Mouse (Mus musculus) CH12.LX (cell line): Measurements from ENCODE around the gene Gm49396.

Experiments
- CTCF ChIP-seq, 2 experiments: IDR thresholded peaks in 1 of 2; conservative IDR thresholded peaks in 1 of 2; 2 replicates each; pipeline ENCODE4 v1.5.1; 2011 to 2012; ENCODE audit warnings: low read depth in 2 of 2, low read length in 2 of 2, improper control_type of control experiment in 1 of 2, inconsistent platforms in 1 of 2, mild to moderate bottlenecking in 1 of 2, moderate library complexity in 1 of 2
- E2F4 ChIP-seq: IDR thresholded peaks from 2 replicates; pipeline ENCODE4 v1.6.1; 2011; ENCODE audit warnings: low read depth, low read length, improper control_type of control experiment; ENCODE audit not compliant: insufficient replicate concordance
- NRF1 ChIP-seq: IDR thresholded peaks from 2 replicates; pipeline ENCODE4 v1.6.1; 2014; ENCODE audit warnings: low read depth, mild to moderate bottlenecking, inconsistent platforms, low read length, improper control_type of control experiment, moderate library complexity
- TBP ChIP-seq: conservative IDR thresholded peaks from 2 replicates; pipeline ENCODE4 v1.6.1; 2011; ENCODE audit warnings: low read depth, low read length, improper control_type of control experiment
- USF1 ChIP-seq: IDR thresholded peaks from 2 replicates; pipeline ENCODE4 v1.6.1; 2014; ENCODE audit warnings: low read depth, mild to moderate bottlenecking, inconsistent platforms, low read length, improper control_type of control experiment
- ZC3H11A ChIP-seq: IDR thresholded peaks from 2 replicates; pipeline ENCODE4 v1.6.1; 2012; ENCODE audit warnings: low read depth, mild to moderate bottlenecking, inconsistent platforms, low read length, improper control_type of control experiment

- TF ChIP-seq ZC3H11A (no peak), NRF1 (no peak), CTCF (conservative IDR thresholded peaks at IDR 0.05 in 1 of 2, IDR thresholded peaks at IDR 0.05 in 1 of 2; ENCODE audit: low read depth in 2 of 2, low read length in 2 of 2) (no peak), E2F4 (no peak), TBP (no peak), USF1 (no peak)
These were observed 10.0 kb upstream of the Gm49396 start for GRCm38 (mm10) chr7:30553021-30553589.
